Mouse (Mus musculus) forebrain, embryonic 15.5 days (tissue): Measurements from ENCODE around the gene Pirt. TPM values are rescaled to one million over a fixed set of nuclear protein-coding genes. Genes with fewer than 3 reads are reported as not detected.

ENCODE experiments used
- ATAC-seq: fragments of 200-750 bp; cut with Nextera tagmentation; replicated peaks from 2 replicates; pipeline ENCODE4 v1.8.0; 2017; ENCODE audit warnings: mild to moderate bottlenecking, moderate TSS enrichment, moderate library complexity
- H3K27ac ChIP-seq: fragments of 300-500 bp; sonication (generic); replicated peaks from 2 replicates; pipeline ENCODE4 v1.5.1; 2015; ENCODE audit warnings: mild to moderate bottlenecking, inconsistent platforms
- H3K27me3 ChIP-seq: fragments of 300-500 bp; sonication (generic); 2 replicates; pipeline ENCODE4 v1.6.1; 2015; ENCODE audit warnings: inconsistent platforms
- H3K36me3 ChIP-seq: fragments of 300-500 bp; sonication (generic); 2 replicates; pipeline ENCODE4 v1.6.1; 2015; ENCODE audit warnings: mild to moderate bottlenecking, inconsistent platforms
- H3K4me1 ChIP-seq: fragments of 300-500 bp; sonication (generic); 2 replicates; pipeline ENCODE4 v1.6.1; 2015; ENCODE audit warnings: inconsistent platforms
- H3K4me2 ChIP-seq: fragments of 300-500 bp; sonication (generic); replicated peaks from 2 replicates; pipeline ENCODE4 v1.6.1; 2015; ENCODE audit warnings: mild to moderate bottlenecking, inconsistent platforms
- H3K4me3 ChIP-seq: fragments of 300-500 bp; sonication (generic); 2 replicates; pipeline ENCODE4 v1.5.1; 2015; ENCODE audit warnings: mild to moderate bottlenecking, inconsistent platforms
- H3K9ac ChIP-seq: fragments of 300-500 bp; sonication (generic); replicated peaks from 2 replicates; pipeline ENCODE4 v1.6.1; 2015; ENCODE audit warnings: mild to moderate bottlenecking, inconsistent platforms
- H3K9me3 ChIP-seq: fragments of 300-500 bp; sonication (generic); 2 replicates; pipeline ENCODE4 v1.6.1; 2016; ENCODE audit warnings: inconsistent platforms
- WGBS: fragments of 180-500 bp; shearing (Covaris S2); methylation state at CpG from one replicate; pipeline ENCODE4 v1.1.7; 2015; ENCODE audit warnings: mixed read lengths; 5-methylcytosine and 5-hydroxymethylcytosine counted together
- polyA plus RNA-seq: library from polyadenylated mRNA; unstranded; fragments of >200 nt; fragmentation: Nextera tagmentation; extraction: Ambion mirVana; gene quantifications from 2 replicates; pipeline ENCODE4 v1.2.1, GENCODE M21; 2015

Gene Pirt
- polyA plus RNA-seq, 1 experiment from 2014 or later: not detected

DNA sequence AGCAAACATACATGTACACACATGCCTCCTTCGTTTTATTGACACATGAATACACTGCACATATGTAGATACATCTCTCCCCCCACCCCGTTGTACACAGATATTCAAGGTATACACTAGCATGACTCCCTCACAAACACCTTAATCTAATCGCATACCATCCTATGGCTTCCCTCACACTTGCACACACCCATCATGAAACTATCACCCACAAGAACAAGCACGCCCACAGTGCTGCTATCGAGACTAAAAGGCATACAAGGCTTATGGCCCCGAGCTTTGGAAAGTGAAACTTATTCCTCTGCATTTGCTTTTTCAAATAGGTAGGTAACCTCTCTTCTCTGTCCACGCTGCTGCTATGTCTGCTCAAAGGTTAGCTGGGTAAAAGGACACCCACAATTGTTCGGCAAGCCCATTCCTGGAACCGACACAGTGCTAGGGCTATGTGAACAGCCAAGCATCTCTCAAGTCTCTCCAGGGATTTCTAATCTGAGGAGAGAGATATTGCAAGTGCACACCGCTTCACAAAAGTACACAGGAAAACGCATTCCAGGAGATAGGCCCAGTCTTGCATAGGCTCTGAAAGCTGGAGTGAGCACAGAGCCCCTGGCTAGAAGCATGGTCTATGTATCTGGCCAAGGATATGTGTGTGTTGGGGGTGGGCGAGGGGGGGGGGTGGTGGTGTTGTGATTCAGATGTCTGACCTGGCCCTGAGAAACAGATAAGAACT, 49.8 kb downstream of the Pirt start:
- 90% methylated on average over 12 of the region's 12 CpGs for WGBS
- H3K9me3 ChIP-seq: no peaks in the 10 kb centered on the region
- H3K27ac ChIP-seq: no peak overlapping the region
- H3K4me2 ChIP-seq: no peak overlapping the region
- H3K9ac ChIP-seq: no peak overlapping the region
- no peaks in the 10 kb centered on the region for H3K27me3 ChIP-seq
- H3K4me3 ChIP-seq: no peak overlapping the region
- ATAC-seq: no peak
- no peaks in the 10 kb centered on the region for H3K36me3 ChIP-seq
- no peaks in the 10 kb centered on the region for H3K4me1 ChIP-seq

DNA sequence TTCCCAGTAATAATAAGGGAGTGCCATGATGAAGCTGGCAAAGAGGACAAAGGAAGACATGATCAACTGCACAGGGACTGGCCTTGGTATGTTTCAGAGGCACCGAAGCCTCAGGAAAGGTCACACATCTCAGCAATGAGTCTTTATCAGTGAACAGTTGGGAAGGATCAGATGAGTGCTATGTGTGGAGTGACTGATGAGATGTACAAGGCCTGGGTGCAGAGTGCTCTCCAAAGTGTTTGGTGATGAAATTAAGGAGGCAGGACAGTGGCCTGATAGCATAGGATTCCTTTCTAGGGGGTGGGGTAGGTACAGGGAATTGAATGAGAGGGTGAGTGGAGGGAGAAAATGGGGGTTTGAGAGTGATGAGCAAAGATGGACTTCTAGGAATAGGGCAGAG, 51.7 kb downstream of the Pirt start:
- H3K4me2 ChIP-seq: no peak overlapping the region
- ATAC-seq: no peak
- H3K36me3 ChIP-seq: no peaks in the 10 kb centered on the region
- no peaks in the 10 kb centered on the region for H3K27me3 ChIP-seq
- no peak overlapping the region for H3K4me3 ChIP-seq
- no peaks in the 10 kb centered on the region for H3K9me3 ChIP-seq
- H3K9ac ChIP-seq: no peak overlapping the region
- no peak overlapping the region for H3K27ac ChIP-seq
- 100% methylated on average over 1 of the region's 1 CpGs for WGBS
- no peaks in the 10 kb centered on the region for H3K4me1 ChIP-seq

DNA sequence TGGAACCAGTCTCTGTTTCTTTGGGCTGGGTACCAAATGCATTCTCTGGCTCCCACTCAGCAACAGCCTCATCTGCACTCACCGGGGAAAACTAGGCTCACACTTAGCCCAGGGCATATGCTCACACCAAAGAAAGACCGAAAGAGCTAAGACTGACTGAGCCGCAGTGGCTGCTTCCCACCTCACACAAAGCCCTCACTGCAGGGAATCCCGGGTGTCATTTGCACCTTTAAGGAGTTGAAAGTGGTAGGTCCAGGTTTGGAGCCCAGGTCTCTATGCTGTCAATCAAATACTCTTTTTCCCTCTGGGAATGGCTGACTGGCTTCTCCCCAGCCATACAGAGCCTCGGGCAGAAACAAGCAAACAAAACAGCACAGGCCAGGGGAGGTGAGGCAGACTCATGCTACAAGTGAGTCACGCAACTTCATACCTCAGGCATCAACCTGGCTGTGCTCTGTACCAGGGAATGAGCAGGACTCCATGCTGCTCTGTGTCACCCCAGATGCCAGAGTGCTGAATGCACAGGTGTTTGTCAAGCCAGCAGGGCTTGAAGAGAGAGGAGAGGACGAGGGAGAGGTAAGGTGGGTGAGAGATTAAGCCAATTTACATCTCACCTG, 54.8 kb downstream of the Pirt start:
- Histone ChIP-seq H3K27me3 (no peaks in the 10 kb centered on the region), H3K4me3 (no peak overlapping the region), H3K36me3 (no peaks in the 10 kb centered on the region), H3K9me3 (no peaks in the 10 kb centered on the region), H3K27ac (no peak overlapping the region), H3K4me2 (no peak overlapping the region), H3K4me1 (no peaks in the 10 kb centered on the region), H3K9ac (no peak overlapping the region)
- 28% methylated on average over 7 of the region's 7 CpGs for WGBS
- ATAC-seq: no peak

DNA sequence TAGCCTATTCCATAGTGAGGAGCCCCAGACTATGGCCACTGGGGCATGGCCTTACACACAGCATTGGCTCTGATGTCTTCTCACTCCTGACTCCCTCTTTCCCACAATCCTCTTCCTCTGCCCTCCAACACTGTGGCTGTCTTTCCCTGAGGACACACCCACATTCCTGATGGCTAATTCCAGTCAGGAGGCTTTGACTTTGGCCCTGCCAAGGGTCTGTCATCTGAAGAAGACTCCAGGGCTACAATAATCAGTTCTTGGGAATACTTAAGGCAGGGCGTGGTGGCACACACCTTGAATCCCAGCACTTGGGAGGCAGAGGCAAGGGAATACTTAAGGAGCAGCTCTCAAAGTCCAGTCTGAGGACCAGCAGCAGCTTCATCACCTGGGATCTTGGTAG, 56.8 kb downstream of the Pirt start:
- ATAC-seq: no peak
- Histone ChIP-seq H3K27ac (no peak overlapping the region), H3K4me3 (no peak overlapping the region), H3K4me1 (no peaks in the 10 kb centered on the region), H3K4me2 (no peak overlapping the region), H3K36me3 (no peaks in the 10 kb centered on the region), H3K9me3 (no peaks in the 10 kb centered on the region), H3K9ac (no peak overlapping the region), H3K27me3 (no peaks in the 10 kb centered on the region)
- 87% methylated on average over 1 of the region's 1 CpGs for WGBS

GRCm38 (mm10) chr11:66973507-66973906, 61.7 kb downstream of the Pirt start:
- Histone ChIP-seq H3K36me3 (no peaks in the 10 kb centered on the region), H3K9ac (no peak overlapping the region), H3K4me3 (no peak overlapping the region), H3K4me1 (no peaks in the 10 kb centered on the region), H3K27ac (no peak overlapping the region), H3K4me2 (no peak overlapping the region), H3K27me3 (no peaks in the 10 kb centered on the region), H3K9me3 (peaks cover 7% of the 10 kb centered on the region; the same call in 1 of the 2 replicates)
- ATAC-seq: no peak
- 90% methylated on average over 3 of the region's 3 CpGs for WGBS

- Histone ChIP-seq H3K9ac (no peak overlapping the region), H3K27ac (no peak overlapping the region), H3K4me2 (no peak overlapping the region), H3K36me3 (no peaks in the 10 kb centered on the region), H3K9me3 (peaks cover 7% of the 10 kb centered on the region; the same call in 1 of the 2 replicates), H3K4me3 (no peak overlapping the region), H3K27me3 (no peaks in the 10 kb centered on the region), H3K4me1 (no peaks in the 10 kb centered on the region)
- ATAC-seq: no peak
- 91% methylated on average over 7 of the region's 7 CpGs for WGBS
These were observed 64.0 kb downstream of the Pirt start for GRCm38 (mm10) chr11:66975606-66976330.

Other genes starting within 250 kb of the Pirt start
- gene Tmem238l, start 44.7 kb downstream of the Pirt start, polyA plus RNA-seq: not detected in 2 replicates
- 0.31 and 0.55 TPM in 2 replicates for gene Tmem220, start 113.2 kb downstream of the Pirt start, polyA plus RNA-seq
- gene Adprm, start 140.6 kb downstream of the Pirt start, polyA plus RNA-seq: 34.2 and 34.9 TPM in 2 replicates
- 14.7 and 15.5 TPM in 2 replicates for gene Sco1, start 140.7 kb downstream of the Pirt start, polyA plus RNA-seq
- 0.08 and 0.48 TPM in 2 replicates for gene Myh3, start 166.3 kb downstream of the Pirt start, polyA plus RNA-seq